Mouse (Mus musculus) hindbrain, embryonic 10.5 days (tissue): ENCODE measurements around the gene Smug1. TPM values are rescaled to one million over a fixed set of nuclear protein-coding genes. Genes with fewer than 3 reads are reported as not detected.

Experiments used
- polyA plus RNA-seq: library from polyadenylated mRNA; unstranded; fragments of >200 nt; fragmentation: Nextera tagmentation; extraction: Ambion mirVana; gene quantifications from 2 replicates; pipeline ENCODE4 v1.2.1, GENCODE M21; 2016

The Smug1 gene
- polyA plus RNA-seq, 1 experiment from 2014 or later: 24.3 TPM

Other genes starting within 250 kb of the Smug1 start
- gene Hoxc13, start 246.0 kb downstream of the Smug1 start, polyA plus RNA-seq: 0.09 and 0.16 TPM in 2 replicates
- not detected in 2 replicates for gene Hoxc12, start 230.3 kb downstream of the Smug1 start, polyA plus RNA-seq
- gene Hoxc11, start 212.7 kb downstream of the Smug1 start, polyA plus RNA-seq: not detected in 2 replicates
- not detected in 2 replicates for gene Hoxc10, start 200.3 kb downstream of the Smug1 start, polyA plus RNA-seq
- gene Hoxc5, start 199.6 kb downstream of the Smug1 start, polyA plus RNA-seq: 0.37 and 10.8 TPM in 2 replicates
- gene Hoxc9, start 190.7 kb downstream of the Smug1 start, polyA plus RNA-seq: not detected in 2 replicates
- gene Hoxc8, start 176.5 kb downstream of the Smug1 start, polyA plus RNA-seq: not detected in 2 replicates
- gene Hoxc6, start 168.8 kb downstream of the Smug1 start, polyA plus RNA-seq: not detected in 2 replicates
- gene Hoxc4, start 148.2 kb downstream of the Smug1 start, polyA plus RNA-seq: 1.5 and 29.6 TPM in 2 replicates
- 157 and 186 TPM in 2 replicates for gene Cbx5, start 72.7 kb upstream of the Smug1 start, polyA plus RNA-seq
- 1,344 and 1,669 TPM in 2 replicates for gene Hnrnpa1, start 73.3 kb upstream of the Smug1 start, polyA plus RNA-seq
- gene Nfe2, start 91.3 kb upstream of the Smug1 start, polyA plus RNA-seq: 7.3 and 8.5 TPM in 2 replicates
- 288 and 299 TPM in 2 replicates for gene Copz1, start 105.6 kb upstream of the Smug1 start, polyA plus RNA-seq
- gene Gpr84, start 143.5 kb upstream of the Smug1 start, polyA plus RNA-seq: 0.31 and 0.36 TPM in 2 replicates
- gene Zfp385a, start 173.0 kb upstream of the Smug1 start, polyA plus RNA-seq: 24.9 and 26.3 TPM in 2 replicates
- gene Itga5, start 199.7 kb upstream of the Smug1 start, polyA plus RNA-seq: 23.5 and 23.8 TPM in 2 replicates